Mouse (Mus musculus) MEL (cell line): ENCODE data around the gene Prkag2. TPM values are rescaled to one million over a fixed set of nuclear protein-coding genes. Genes with fewer than 3 reads are reported as not detected.

Experiments used
- DNase-seq: peaks from one replicate; pipeline ENCODE4 v3.0.0; 2011; ENCODE audit warnings: low read depth, low spot score
- H3K27ac ChIP-seq: 2 replicates; pipeline ENCODE4 v1.5.1; 2012; ENCODE audit warnings: low read depth, mild to moderate bottlenecking, control low read depth, low read length, moderate library complexity; ENCODE audit not compliant: control insufficient read depth
- H3K27me3 ChIP-seq, 2 experiments: fragments of 150-350 bp in 1 of 2; sonication (generic) in 1 of 2; 2 replicates each; pipeline ENCODE4 v1.6.1; 2012; ENCODE audit warnings: low read length in 2 of 2, mild to moderate bottlenecking in 2 of 2, improper control_type of control experiment in 1 of 2, moderate library complexity in 1 of 2; ENCODE audit not compliant: insufficient read depth in 2 of 2, control insufficient read depth in 1 of 2
- H3K36me3 ChIP-seq, 2 experiments: 2 replicates each; pipeline ENCODE4 v1.6.1; 2012 to 2014; ENCODE audit warnings: low read length in 2 of 2, improper control_type of control experiment in 1 of 2, inconsistent platforms in 1 of 2, mild to moderate bottlenecking in 1 of 2; ENCODE audit not compliant: insufficient read depth in 2 of 2, control insufficient read depth in 1 of 2
- H3K4me1 ChIP-seq, 2 experiments: fragments of 150-350 bp in 1 of 2; sonication (generic) in 1 of 2; 2 replicates each; pipeline ENCODE4 v1.6.1; 2012; ENCODE audit warnings: low read length in 2 of 2, improper control_type of control experiment in 1 of 2, mild to moderate bottlenecking in 1 of 2; ENCODE audit not compliant: insufficient read depth in 2 of 2, control insufficient read depth in 1 of 2
- H3K4me3 ChIP-seq, 2 experiments: fragments of 150-350 bp in 1 of 2; sonication (generic) in 1 of 2; 2 replicates each; pipeline ENCODE4 v1.5.1; 2012; ENCODE audit warnings: low read depth in 2 of 2, low read length in 2 of 2, mild to moderate bottlenecking in 2 of 2, moderate library complexity in 2 of 2, control low read depth in 1 of 2, improper control_type of control experiment in 1 of 2; ENCODE audit not compliant: control insufficient read depth in 1 of 2, insufficient read depth in 1 of 2
- H3K79me2 ChIP-seq: 2 replicates; pipeline ENCODE4 v1.6.1; 2012; ENCODE audit warnings: mild to moderate bottlenecking, low read length, moderate library complexity; ENCODE audit not compliant: control insufficient read depth, poor library complexity, insufficient read depth
- H3K9ac ChIP-seq: 2 replicates; pipeline ENCODE4 v1.6.1; 2012; ENCODE audit warnings: low read depth, mild to moderate bottlenecking, control low read depth, low read length, moderate library complexity; ENCODE audit not compliant: control insufficient read depth, poor library complexity, severe bottlenecking
- H3K9me3 ChIP-seq: fragments of 150-350 bp; sonication (generic); replicated peaks from 2 replicates; pipeline ENCODE4 v1.6.1; 2012; ENCODE audit warnings: mild to moderate bottlenecking, low read length, improper control_type of control experiment, moderate library complexity; ENCODE audit not compliant: insufficient read depth
- BHLHE40 ChIP-seq: IDR thresholded peaks from 2 replicates; pipeline ENCODE4 v1.6.1; 2012; ENCODE audit warnings: low read depth, mild to moderate bottlenecking, inconsistent platforms, low read length, improper control_type of control experiment, borderline replicate concordance
- CHD1 ChIP-seq: IDR thresholded peaks from 2 replicates; pipeline ENCODE4 v1.6.1; 2012; ENCODE audit warnings: low read depth, mild to moderate bottlenecking, inconsistent platforms, low read length, improper control_type of control experiment
- CHD2 ChIP-seq: IDR thresholded peaks from 2 replicates; pipeline ENCODE4 v1.6.1; 2011; ENCODE audit warnings: low read length, improper control_type of control experiment
- E2F4 ChIP-seq: IDR thresholded peaks from 2 replicates; pipeline ENCODE4 v1.6.1; 2011; ENCODE audit warnings: low read depth, low read length, improper control_type of control experiment, borderline replicate concordance
- ETS1 ChIP-seq: IDR thresholded peaks from 2 replicates; pipeline ENCODE4 v1.6.1; 2012; ENCODE audit warnings: low read depth, mild to moderate bottlenecking, inconsistent platforms, low read length, improper control_type of control experiment, moderate library complexity
- GABPA ChIP-seq: IDR thresholded peaks from 2 replicates; pipeline ENCODE4 v1.6.1; 2012; ENCODE audit warnings: low read depth, mild to moderate bottlenecking, inconsistent platforms, low read length, improper control_type of control experiment, moderate library complexity
- GATA1 ChIP-seq: IDR thresholded peaks from 2 replicates; pipeline ENCODE4 v1.6.1; 2011; ENCODE audit warnings: low read depth, low read length, improper control_type of control experiment
- HCFC1 ChIP-seq: IDR thresholded peaks from 2 replicates; pipeline ENCODE4 v1.6.1; 2012; ENCODE audit warnings: low read depth, mild to moderate bottlenecking, inconsistent platforms, low read length, improper control_type of control experiment, moderate library complexity
- MAFK ChIP-seq: IDR thresholded peaks from 2 replicates; pipeline ENCODE4 v1.6.1; 2011; ENCODE audit warnings: low read depth, mild to moderate bottlenecking, low read length, improper control_type of control experiment, borderline replicate concordance
- MAX ChIP-seq: IDR thresholded peaks from 2 replicates; pipeline ENCODE4 v1.6.1; 2011; ENCODE audit warnings: low read length, improper control_type of control experiment
- MAZ ChIP-seq: IDR thresholded peaks from 2 replicates; pipeline ENCODE4 v1.6.1; 2012; ENCODE audit warnings: low read depth, mild to moderate bottlenecking, inconsistent platforms, low read length, improper control_type of control experiment
- MXI1 ChIP-seq: IDR thresholded peaks from 2 replicates; pipeline ENCODE4 v1.6.1; 2011; ENCODE audit warnings: mild to moderate bottlenecking, low read depth, low read length, improper control_type of control experiment
- MYB ChIP-seq: IDR thresholded peaks from 2 replicates; pipeline ENCODE4 v1.6.1; 2011; ENCODE audit warnings: mild to moderate bottlenecking, low read depth, low read length, improper control_type of control experiment
- MYC ChIP-seq: IDR thresholded peaks from 2 replicates; pipeline ENCODE4 v1.6.1; 2011; ENCODE audit warnings: low read depth, mild to moderate bottlenecking, low read length, improper control_type of control experiment, moderate library complexity
- NRF1 ChIP-seq: IDR thresholded peaks from 2 replicates; pipeline ENCODE4 v1.6.1; 2014; ENCODE audit warnings: low read depth, mild to moderate bottlenecking, inconsistent platforms, low read length, improper control_type of control experiment, moderate library complexity; ENCODE audit not compliant: poor library complexity, insufficient read depth, severe bottlenecking
- POLR2A ChIP-seq, 2 experiments: IDR thresholded peaks; 2 replicates each; pipeline ENCODE4 v1.6.1; 2011 to 2012; ENCODE audit warnings: low read length in 2 of 2, mild to moderate bottlenecking in 2 of 2, control low read depth in 1 of 2, improper control_type of control experiment in 1 of 2, low read depth in 1 of 2, moderate library complexity in 1 of 2; ENCODE audit not compliant: control insufficient read depth in 1 of 2, insufficient read depth in 1 of 2, poor library complexity in 1 of 2
- POLR2AphosphoS2 ChIP-seq: IDR thresholded peaks from 2 replicates; pipeline ENCODE4 v1.6.1; 2011; ENCODE audit warnings: low read length, improper control_type of control experiment
- POLR2AphosphoS5 ChIP-seq: IDR thresholded peaks from 2 replicates; pipeline ENCODE4 v1.6.1; 2012; ENCODE audit warnings: low read depth, borderline replicate concordance, mild to moderate bottlenecking, inconsistent platforms, low read length, moderate library complexity, mixed read lengths
- RAD21 ChIP-seq: IDR thresholded peaks from 2 replicates; pipeline ENCODE4 v1.6.1; 2011; ENCODE audit warnings: mild to moderate bottlenecking, low read depth, low read length, improper control_type of control experiment
- SIN3A ChIP-seq: IDR thresholded peaks from 2 replicates; pipeline ENCODE4 v1.6.1; 2012; ENCODE audit warnings: low read length, improper control_type of control experiment, inconsistent platforms
- SMC3 ChIP-seq: IDR thresholded peaks from 2 replicates; pipeline ENCODE4 v1.6.1; 2011; ENCODE audit warnings: low read depth, low read length, improper control_type of control experiment
- TAL1 ChIP-seq: IDR thresholded peaks from 2 replicates; pipeline ENCODE4 v1.6.1; 2012; ENCODE audit warnings: mild to moderate bottlenecking, inconsistent platforms, low read length, moderate library complexity, mixed read lengths
- TBP ChIP-seq: IDR thresholded peaks from 2 replicates; pipeline ENCODE4 v1.8.0; 2011; ENCODE audit warnings: low read depth, low read length, improper control_type of control experiment
- TCF12 ChIP-seq: IDR thresholded peaks from 2 replicates; pipeline ENCODE4 v1.6.1; 2014; ENCODE audit warnings: low read depth, mild to moderate bottlenecking, inconsistent platforms, low read length, improper control_type of control experiment, moderate library complexity
- UBTF ChIP-seq: IDR thresholded peaks from 2 replicates; pipeline ENCODE4 v1.6.1; 2012; ENCODE audit warnings: low read depth, mild to moderate bottlenecking, inconsistent platforms, low read length, improper control_type of control experiment, moderate library complexity, borderline replicate concordance; ENCODE audit not compliant: insufficient read depth
- USF1 ChIP-seq: IDR thresholded peaks from 2 replicates; pipeline ENCODE4 v1.6.1; 2014; ENCODE audit warnings: low read depth, mild to moderate bottlenecking, inconsistent platforms, low read length, improper control_type of control experiment, moderate library complexity
- ZKSCAN1 ChIP-seq: IDR thresholded peaks from 2 replicates; pipeline ENCODE4 v1.6.1; 2012; ENCODE audit warnings: low read depth, mild to moderate bottlenecking, inconsistent platforms, low read length, improper control_type of control experiment, moderate library complexity
- polyA plus RNA-seq, 2 experiments: library from polyadenylated mRNA; stranded (reverse) in 1 of 2; unstranded in 1 of 2; fragments of >175 nt in 1 of 2; fragments of >200 nt in 1 of 2; gene quantifications; 2 replicates each; pipeline versions ENCODE4 v1.2.1 to v1.2.4; 2012; ENCODE audit warnings: low replicate concordance in 2 of 2, low read depth in 1 of 2; ENCODE audit not compliant: insufficient read length in 2 of 2, insufficient read depth in 1 of 2, missing spikeins in 1 of 2
- total RNA-seq: library from RNA; depleted of rRNA; stranded (reverse); fragments of 300-350 nt; gene quantifications from 2 replicates; pipeline ENCODE4 v1.2.3, GENCODE M21; 2012

The Prkag2 gene
- total and polyA plus RNA-seq, 3 experiments = 8.0 to 27.9 TPM; not detected in 1

DNA sequence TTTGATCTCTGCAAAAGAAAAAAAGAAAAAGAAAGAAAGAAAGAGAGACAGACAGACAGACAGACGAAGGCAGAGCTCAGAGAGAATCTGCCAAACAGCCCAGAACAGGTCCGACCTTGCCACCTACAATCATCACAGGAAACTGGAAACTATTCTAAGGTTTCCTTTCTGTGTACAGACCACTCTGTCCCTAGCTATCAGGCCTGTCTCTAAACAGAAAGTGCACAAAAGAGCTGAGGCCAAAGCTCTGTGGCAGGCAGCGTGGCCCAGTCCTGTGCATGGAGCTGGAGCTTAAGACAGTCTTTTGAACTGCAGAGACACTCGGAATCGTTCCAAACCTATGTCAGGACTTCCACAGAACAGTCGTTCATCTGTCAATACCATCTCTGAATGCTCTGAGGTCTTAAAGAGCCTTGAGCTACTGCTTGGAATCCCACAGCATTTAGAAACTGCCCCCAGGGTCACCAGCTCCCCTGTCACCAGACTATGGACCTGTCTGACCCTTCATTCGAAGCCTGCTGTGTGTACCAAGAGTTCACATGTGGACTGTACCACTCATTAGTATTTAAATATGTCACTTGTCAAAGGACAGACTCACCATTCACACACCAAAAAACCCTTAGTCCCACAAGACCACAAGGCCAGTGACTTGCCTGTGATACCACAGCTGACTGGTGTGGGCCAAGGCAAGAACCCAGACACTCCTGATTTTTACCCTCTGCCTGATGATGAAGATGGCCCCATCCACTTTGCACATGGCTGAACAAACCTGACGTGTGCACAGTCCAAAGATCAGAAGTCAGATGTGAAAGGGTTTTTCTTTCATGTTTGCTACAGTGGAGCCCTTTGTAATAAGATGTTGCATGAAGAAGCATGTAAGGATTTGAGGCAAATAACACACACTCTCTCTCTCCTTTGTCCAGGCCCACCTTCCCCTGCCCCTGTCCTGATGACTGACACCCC is 35.9 kb downstream of the Prkag2 start:
- no peak for DNase-seq
- Histone ChIP-seq H3K79me2 (no peaks in the 10 kb centered on the region), H3K36me3 (no peaks in the 10 kb centered on the region), H3K9me3 (no peaks in the 10 kb centered on the region), H3K9ac (no peak overlapping the region), H3K4me1 (no peaks in the 10 kb centered on the region)
- no peak for TF ChIP-seq GATA1
- no peak for TF ChIP-seq SMC3
- no peak for TF ChIP-seq TCF12
- no peak for TF ChIP-seq USF1
- TF ChIP-seq NRF1 = no peak
- no peak for TF ChIP-seq CHD1
- no peak for TF ChIP-seq HCFC1
- no peak for TF ChIP-seq MAX
- TF ChIP-seq BHLHE40 = no peak
- TF ChIP-seq CHD2 = no peak
- no peak for TF ChIP-seq MXI1
- no peak for TF ChIP-seq E2F4
- TF ChIP-seq POLR2AphosphoS5 = no peak
- TF ChIP-seq RAD21 = no peak
- TF ChIP-seq, all 39 proteins: peak for 0
- Histone ChIP-seq H3K4me3 (no peak overlapping the region), H3K27ac (no peak overlapping the region), H3K27me3 (no peaks in the 10 kb centered on the region)

DNA sequence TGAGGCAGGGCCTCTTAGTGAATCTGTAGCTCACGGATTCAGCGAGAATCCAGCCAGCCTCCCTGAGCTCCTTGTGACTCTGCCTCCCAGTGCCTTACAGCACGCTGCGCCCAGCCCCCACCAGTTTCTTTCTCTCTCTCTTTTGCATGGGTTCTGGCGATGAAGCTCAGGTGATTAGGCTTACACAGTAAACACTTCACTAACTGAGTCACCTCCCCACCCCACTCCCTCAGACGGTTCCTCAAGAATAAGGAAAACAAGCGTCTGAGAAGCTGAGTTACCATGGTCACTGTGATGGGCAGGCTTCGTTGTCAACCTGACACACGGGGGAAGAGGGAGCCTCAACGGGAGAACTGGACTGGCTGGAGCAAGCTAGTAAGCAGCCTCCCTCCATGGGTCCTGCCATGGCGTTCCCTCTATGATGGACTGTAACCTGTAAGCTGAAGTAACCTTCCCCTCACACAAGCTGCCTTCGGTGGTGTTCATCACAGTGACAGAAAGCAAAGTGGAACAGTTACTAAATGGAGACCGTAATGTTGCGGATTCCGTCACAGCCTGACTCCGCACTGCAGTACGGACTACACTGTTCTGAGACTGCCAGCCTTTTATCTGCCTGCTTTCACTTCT is 37.8 kb downstream of the Prkag2 start:
- DNase-seq = no peak
- no peaks in the 10 kb centered on the region for H3K9me3 ChIP-seq
- no peak overlapping the region for H3K27ac ChIP-seq
- no peaks in the 10 kb centered on the region for H3K79me2 ChIP-seq
- no peaks in the 10 kb centered on the region for H3K36me3 ChIP-seq
- H3K4me3 ChIP-seq = no peak overlapping the region
- TF ChIP-seq MYB = no peak
- TF ChIP-seq TBP = no peak
- no peak for TF ChIP-seq GATA1
- TF ChIP-seq UBTF = no peak
- TF ChIP-seq TAL1 = no peak
- no peak for TF ChIP-seq MYC
- TF ChIP-seq TCF12 = no peak
- no peak for TF ChIP-seq USF1
- no peak for TF ChIP-seq GABPA
- TF ChIP-seq ETS1 = no peak
- no peak for TF ChIP-seq POLR2AphosphoS2
- no peak for TF ChIP-seq MAZ
- no peak for TF ChIP-seq SIN3A
- TF ChIP-seq MAFK = no peak
- no peak for TF ChIP-seq E2F4
- no peak for TF ChIP-seq POLR2AphosphoS5
- TF ChIP-seq POLR2A (IDR thresholded peaks at IDR 0.05; ENCODE audit: control insufficient read depth in 1 of 2, insufficient read depth in 1 of 2, low read depth in 1 of 2, low read length in 2 of 2, poor library complexity in 1 of 2) = no peak
- no peak for TF ChIP-seq ZKSCAN1
- no peaks in the 10 kb centered on the region for H3K4me1 ChIP-seq
- H3K27me3 ChIP-seq = no peaks in the 10 kb centered on the region
- H3K9ac ChIP-seq = no peak overlapping the region
